Mouse (Mus musculus): ENCODE measurements around the gene Taar7f. TPM values are rescaled to one million over a fixed set of nuclear protein-coding genes. Genes with fewer than 3 reads are reported as not detected.
"Not testable (repeated sequence)": the region's sequence is repeated elsewhere in the genome, so short reads cannot be mapped to it uniquely, and the experiment has no call there.

Taar7f gene
- polyA plus RNA-seq (2015; fragmentation: Nextera tagmentation; extraction: Ambion mirVana), result not detected in 2 replicates

- H3K9ac ChIP-seq, result no peak within 1 kb of the TSS
- no peak within 1 kb of the TSS for H3K27ac ChIP-seq
- no peak for ATAC-seq
- no peaks in the 10 kb centered on the region for H3K36me3 ChIP-seq (ENCODE audit: poor library complexity, severe bottlenecking)
- no peak within 1 kb of the TSS for H3K4me2 ChIP-seq
- H3K27me3 ChIP-seq, result no peaks in the 10 kb centered on the region
- H3K4me1 ChIP-seq, result no peaks in the 10 kb centered on the region
- no peak within 1 kb of the TSS for H3K4me3 ChIP-seq
- H3K9me3 ChIP-seq (replicated peaks), result no peaks in the 10 kb centered on the region
Observed at GRCm38 (mm10) chr10:24049210-24049609, at the start of gene Taar7f. Gene Taar7f, plus strand, starts transcription at chr10:24049510.

- Histone ChIP-seq H3K9me3 (replicated peaks) (no peaks in the 10 kb centered on the region), H3K27ac (no peak within 1 kb of the TSS), H3K9ac (no peak within 1 kb of the TSS), H3K36me3 (ENCODE audit: poor library complexity, severe bottlenecking) (no peaks in the 10 kb centered on the region), H3K27me3 (no peaks in the 10 kb centered on the region), H3K4me2 (no peak within 1 kb of the TSS), H3K4me3 (no peak within 1 kb of the TSS), H3K4me1 (no peaks in the 10 kb centered on the region)
- 92% methylated on average over 1 of the region's 1 CpGs for WGBS
- ATAC-seq, result no peak
Observed at GRCm38 (mm10) chr10:23999639-24000038, 49.7 kb upstream of the Taar7f start, which contains the start of gene Taar7b. Gene Taar7b, plus strand, starts transcription at chr10:23999939.

DNA sequence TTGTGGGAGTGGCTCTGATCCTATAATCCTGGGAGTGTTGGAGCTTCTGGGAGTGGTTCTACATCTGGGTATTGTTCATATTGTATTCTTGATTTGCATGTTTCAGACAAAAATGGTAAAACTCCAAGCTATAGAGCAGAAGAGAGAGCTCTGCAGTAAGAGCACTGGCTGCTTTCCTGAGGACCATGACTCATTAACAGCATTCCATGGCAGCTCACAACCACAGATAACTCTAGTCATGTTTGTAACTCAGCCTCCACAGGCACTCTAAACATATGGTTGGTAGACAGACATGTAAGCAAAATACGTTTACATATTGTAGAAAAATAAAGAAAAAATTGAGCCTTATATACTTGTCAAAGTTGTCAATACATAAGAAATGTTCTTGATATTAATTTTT, 42.9 kb upstream of the Taar7f start:
- 86% methylated on average over 1 of the region's 1 CpGs for WGBS

DNA sequence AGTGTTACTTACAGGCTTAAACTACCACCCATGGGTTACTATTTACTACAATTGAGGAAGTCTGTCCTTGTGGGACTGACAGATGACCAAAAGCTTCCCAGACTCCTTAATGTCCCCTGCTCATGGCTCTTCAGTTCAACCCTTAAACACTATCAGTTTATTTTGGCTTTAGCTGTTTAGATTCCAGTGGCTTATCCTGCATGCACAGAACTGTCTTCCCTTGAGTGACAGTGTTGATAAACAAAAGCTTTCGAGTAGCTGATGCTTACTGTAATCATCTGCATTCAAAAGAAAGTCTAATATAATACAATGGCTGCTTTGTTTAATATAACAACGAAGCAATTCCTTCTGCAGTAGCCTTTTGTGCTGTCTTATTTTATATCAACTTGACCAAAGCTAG, 42.3 kb upstream of the Taar7f start:
- ATAC-seq, result no peak

More for the DNA sequence above, 42.9 kb upstream of the Taar7f start:
- H3K4me2 ChIP-seq, result no peak overlapping the region
- no peaks in the 10 kb centered on the region for H3K36me3 ChIP-seq (ENCODE audit: poor library complexity, severe bottlenecking)
- H3K4me1 ChIP-seq, result no peaks in the 10 kb centered on the region
- ATAC-seq, result no peak
- H3K9me3 ChIP-seq (replicated peaks), result no peaks in the 10 kb centered on the region
- H3K27ac ChIP-seq, result no peak overlapping the region
- H3K27me3 ChIP-seq, result no peaks in the 10 kb centered on the region
- no peak overlapping the region for H3K4me3 ChIP-seq
- H3K9ac ChIP-seq, result no peak overlapping the region

DNA sequence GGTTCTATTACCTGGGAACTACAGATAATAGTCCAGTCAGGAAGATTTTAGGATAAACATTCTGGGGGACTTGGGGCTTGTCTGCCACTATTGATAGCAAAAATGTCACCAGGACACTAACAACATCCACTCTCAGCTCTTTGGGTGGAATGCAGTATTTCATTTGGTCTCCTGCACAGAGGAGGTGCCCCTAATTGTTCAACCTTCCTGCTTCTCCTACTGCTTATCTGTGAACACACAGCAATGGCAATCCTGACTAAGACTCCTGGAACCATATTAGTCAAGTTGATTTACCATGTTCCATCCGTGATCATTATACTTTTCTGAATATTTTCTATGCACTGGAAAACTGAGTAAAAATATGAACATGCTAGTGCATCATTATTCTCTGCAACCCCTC, 41.2 kb upstream of the Taar7f start:
- Histone ChIP-seq H3K27me3 (no peaks in the 10 kb centered on the region), H3K4me3 (no peak overlapping the region), H3K9ac (no peak overlapping the region), H3K9me3 (replicated peaks) (no peaks in the 10 kb centered on the region), H3K27ac (no peak overlapping the region), H3K4me2 (no peak overlapping the region), H3K4me1 (no peaks in the 10 kb centered on the region), H3K36me3 (ENCODE audit: poor library complexity, severe bottlenecking) (no peaks in the 10 kb centered on the region)
- no peak for ATAC-seq
- 91% methylated on average over 1 of the region's 1 CpGs for WGBS

More for the DNA sequence above, 42.3 kb upstream of the Taar7f start:
- no peaks in the 10 kb centered on the region for H3K9me3 ChIP-seq (replicated peaks)
- no peaks in the 10 kb centered on the region for H3K36me3 ChIP-seq (ENCODE audit: poor library complexity, severe bottlenecking)
- no peak overlapping the region for H3K27ac ChIP-seq
- WGBS, result 57% methylated on average over 2 of the region's 2 CpGs
- no peaks in the 10 kb centered on the region for H3K27me3 ChIP-seq
- no peak overlapping the region for H3K4me2 ChIP-seq
- H3K9ac ChIP-seq, result no peak overlapping the region
- H3K4me1 ChIP-seq, result no peaks in the 10 kb centered on the region
- H3K4me3 ChIP-seq, result no peak overlapping the region

GRCm38 (mm10) chr10:24026922-24027321, 22.4 kb upstream of the Taar7f start, which contains the start of gene Taar7d:
Gene Taar7d, plus strand, starts transcription at chr10:24027222.
- H3K4me3 ChIP-seq, result no peak within 1 kb of the TSS
- no peaks in the 10 kb centered on the region for H3K4me1 ChIP-seq
- no peak within 1 kb of the TSS for H3K9ac ChIP-seq
- H3K9me3 ChIP-seq (replicated peaks), result no peaks in the 10 kb centered on the region
- no peak within 1 kb of the TSS for H3K4me2 ChIP-seq
- H3K27ac ChIP-seq, result no peak within 1 kb of the TSS
- no peaks in the 10 kb centered on the region for H3K36me3 ChIP-seq (ENCODE audit: poor library complexity, severe bottlenecking)
- no peak for ATAC-seq
- no peaks in the 10 kb centered on the region for H3K27me3 ChIP-seq

DNA sequence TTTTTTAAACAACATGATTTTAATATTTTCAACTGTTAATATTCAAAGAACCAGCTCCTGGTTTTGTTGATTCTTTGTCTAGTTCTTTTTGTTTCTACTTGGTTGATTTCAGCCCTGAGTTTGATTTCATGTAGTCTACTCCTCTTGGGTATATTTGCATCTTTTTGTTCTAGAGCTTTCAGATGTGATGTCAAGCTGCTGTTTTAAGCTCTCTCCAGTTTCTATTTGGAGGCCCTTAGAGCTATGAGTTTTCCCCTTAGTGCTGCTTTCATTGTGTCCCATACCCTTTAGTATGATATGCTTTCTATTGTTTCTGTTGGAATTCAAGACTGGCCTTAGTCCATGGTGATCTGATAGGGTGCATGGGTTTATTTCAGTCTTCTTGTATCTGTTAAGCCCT, 18.0 kb upstream of the Taar7f start:
- Histone ChIP-seq H3K27me3 (no peaks in the 10 kb centered on the region), H3K36me3 (ENCODE audit: poor library complexity, severe bottlenecking) (no peaks in the 10 kb centered on the region), H3K27ac (no peak overlapping the region), H3K9me3 (replicated peaks) (no peaks in the 10 kb centered on the region), H3K4me3 (no peak overlapping the region), H3K4me2 (no peak overlapping the region), H3K4me1 (no peaks in the 10 kb centered on the region), H3K9ac (no peak overlapping the region)
- no peak for ATAC-seq

- 84% methylated on average over 2 of the region's 2 CpGs for WGBS
Observed at GRCm38 (mm10) chr10:24037314-24037713, 12.0 kb upstream of the Taar7f start, which contains the start of gene Taar7e. Gene Taar7e, plus strand, starts transcription at chr10:24037614.

GRCm38 (mm10) chr10:24040120-24040869, 9.0 kb upstream of the Taar7f start:
- no peak overlapping the region for H3K4me2 ChIP-seq
- ATAC-seq, result no peak
- H3K27me3 ChIP-seq, result no peaks in the 10 kb centered on the region
- H3K9ac ChIP-seq, result no peak overlapping the region
- H3K36me3 ChIP-seq (ENCODE audit: poor library complexity, severe bottlenecking), result no peaks in the 10 kb centered on the region
- 52% methylated on average over 2 of the region's 2 CpGs for WGBS
- H3K4me3 ChIP-seq, result no peak overlapping the region
- H3K4me1 ChIP-seq, result no peaks in the 10 kb centered on the region
- no peaks in the 10 kb centered on the region for H3K9me3 ChIP-seq (replicated peaks)
- no peak overlapping the region for H3K27ac ChIP-seq

More at GRCm38 (mm10) chr10:24037314-24037713, 12.0 kb upstream of the Taar7f start, which contains the start of gene Taar7e:
- H3K4me3 ChIP-seq, result no peak within 1 kb of the TSS
- H3K27ac ChIP-seq, result no peak within 1 kb of the TSS
- no peaks in the 10 kb centered on the region for H3K4me1 ChIP-seq
- no peaks in the 10 kb centered on the region for H3K9me3 ChIP-seq (replicated peaks)
- no peak for ATAC-seq
- no peaks in the 10 kb centered on the region for H3K36me3 ChIP-seq (ENCODE audit: poor library complexity, severe bottlenecking)
- H3K4me2 ChIP-seq, result no peak within 1 kb of the TSS
- no peak within 1 kb of the TSS for H3K9ac ChIP-seq
- no peaks in the 10 kb centered on the region for H3K27me3 ChIP-seq

GRCm38 (mm10) chr10:24052039-24052438, 2.7 kb downstream of the Taar7f start:
- Histone ChIP-seq H3K4me1 (no peaks in the 10 kb centered on the region), H3K4me2 (no peak overlapping the region), H3K27me3 (no peaks in the 10 kb centered on the region), H3K27ac (no peak overlapping the region), H3K36me3 (ENCODE audit: poor library complexity, severe bottlenecking) (no peaks in the 10 kb centered on the region), H3K4me3 (no peak overlapping the region), H3K9me3 (replicated peaks) (no peaks in the 10 kb centered on the region), H3K9ac (no peak overlapping the region)
- no peak for ATAC-seq
- WGBS, result 58% methylated on average over 5 of the region's 5 CpGs

GRCm38 (mm10) chr10:24058986-24059385, 9.7 kb downstream of the Taar7f start:
- no peaks in the 10 kb centered on the region for H3K9me3 ChIP-seq (replicated peaks)
- H3K27ac ChIP-seq, result no peak overlapping the region
- H3K36me3 ChIP-seq (ENCODE audit: poor library complexity, severe bottlenecking), result no peaks in the 10 kb centered on the region
- ATAC-seq, result no peak
- WGBS, result 85% methylated on average over 3 of the region's 3 CpGs
- H3K27me3 ChIP-seq, result no peaks in the 10 kb centered on the region
- no peak overlapping the region for H3K4me2 ChIP-seq
- no peak overlapping the region for H3K4me3 ChIP-seq
- H3K4me1 ChIP-seq, result no peaks in the 10 kb centered on the region
- H3K9ac ChIP-seq, result no peak overlapping the region

- H3K4me2 ChIP-seq; H3K36me3 ChIP-seq (ENCODE audit: poor library complexity, severe bottlenecking); H3K27me3 ChIP-seq; ATAC-seq; H3K9ac ChIP-seq; H3K27ac ChIP-seq; H3K4me3 ChIP-seq; H3K9me3 ChIP-seq (replicated peaks); H3K4me1 ChIP-seq: not testable (repeated sequence)
- 52% methylated on average over 2 of the region's 2 CpGs for WGBS
Observed at GRCm38 (mm10) chr10:24074751-24075150, 25.4 kb downstream of the Taar7f start.

GRCm38 (mm10) chr10:24076200-24076599, 26.9 kb downstream of the Taar7f start, which contains the start of gene Taar8a:
Gene Taar8a, plus strand, starts transcription at chr10:24076500.
- not testable (repeated sequence) for H3K4me2 ChIP-seq; H3K36me3 ChIP-seq (ENCODE audit: poor library complexity, severe bottlenecking); ATAC-seq; H3K27ac ChIP-seq; H3K9ac ChIP-seq; H3K4me3 ChIP-seq; H3K9me3 ChIP-seq (replicated peaks); H3K4me1 ChIP-seq; H3K27me3 ChIP-seq
- WGBS, result 84% methylated on average over 2 of the region's 4 CpGs
